Mouse (Mus musculus): Measurements from ENCODE around the gene Scgb1b20. TPM values are rescaled to one million over a fixed set of nuclear protein-coding genes. Genes with fewer than 3 reads are reported as not detected.
"Not testable (repeated sequence)": the region's sequence is repeated elsewhere in the genome, so short reads cannot be mapped to it uniquely, and the experiment has no call there.

The Scgb1b20 gene
- not detected for total RNA-seq (2022)

GRCm38 (mm10) chr7:33372934-33373333, at the start of gene Scgb1b20:
Scgb1b20 (plus strand) TSS chr7:33373234.
- not testable (repeated sequence) for DNase-seq (ENCODE audit: low spot score in 2 of 2)

GRCm38 (mm10) chr7:33366222-33366621, 6.8 kb upstream of the Scgb1b20 start, which contains the start of gene Scgb2b20:
Scgb2b20 (minus strand) TSS chr7:33366322.
- DNase-seq (ENCODE audit: low spot score in 2 of 2), result not testable (repeated sequence)

GRCm38 (mm10) chr7:33399749-33400148, 26.7 kb downstream of the Scgb1b20 start:
- DNase-seq (ENCODE audit: low spot score in 2 of 2), result not testable (repeated sequence)

GRCm38 (mm10) chr7:33401650-33402049, 28.6 kb downstream of the Scgb1b20 start:
- DNase-seq (ENCODE audit: low spot score in 2 of 2), result no peak

GRCm38 (mm10) chr7:33409681-33410080, 36.6 kb downstream of the Scgb1b20 start:
- not testable (repeated sequence) for DNase-seq (ENCODE audit: low spot score in 2 of 2)

Other genes with a start within 250 kb of the Scgb1b20 start
- not detected for gene Scgb2b18, start 199.4 kb upstream of the Scgb1b20 start, total RNA-seq (2022)
- not detected for gene Scgb1b18, start 187.7 kb upstream of the Scgb1b20 start, total RNA-seq (2022)
- not detected for gene Scgb2b19, start 92.9 kb upstream of the Scgb1b20 start, total RNA-seq (2022)
- not detected for gene Scgb1b19, start 85.9 kb upstream of the Scgb1b20 start, total RNA-seq (2022)
- not detected for gene Scgb2b20, start 6.9 kb upstream of the Scgb1b20 start, total RNA-seq (2022)
- gene Scgb2b21, start 147.2 kb downstream of the Scgb1b20 start, total RNA-seq (2022), result not detected

Measured in layer of hippocampus, adult 8-10 months (tissue).